In genomic region chr13:67812961-67813709, GRCm38 (mm10) we compare ENCODE assay signal across 8 mouse cellular contexts. TPM values are rescaled to one million over a fixed set of nuclear protein-coding genes. Genes with fewer than 3 reads are reported as not detected.
A peak's percentile ranks its signal among the peaks of the same experiment; 100 is the strongest.
DNase-seq lines count a peak whose midpoint lies in the region; ATAC-seq and TF ChIP-seq lines count a peak whose summit lies in the region.

No protein-coding gene starts in this region.

- H3K27ac ChIP-seq in liver, adult 2 months (replicated peaks; ENCODE audit: insufficient read depth, low read depth, low read length), result no peak overlapping the region
- no peak overlapping the region for H3K27ac ChIP-seq in forebrain, embryonic 12.5 days
- H3K27ac ChIP-seq in limb, embryonic 13.5 days, result no peak overlapping the region
- H3K27ac ChIP-seq in neural tube, embryonic 15.5 days (replicated peaks), result peak overlapping the region; percentile 87; the same call in 1 of the 2 replicates

- H3K36me3 ChIP-seq in liver, adult 2 months (ENCODE audit: control insufficient read depth, insufficient read depth, low read length), result peaks cover 1% of the 10 kb centered on the region; the same call in 1 of the 2 replicates
- 0 out of 2 replicates have a peak, but pooled peaks cover 3% of the 10 kb centered on the region for H3K36me3 ChIP-seq in forebrain, embryonic 12.5 days (replicated peaks)
- peaks cover 9% of the 10 kb centered on the region for H3K36me3 ChIP-seq in limb, embryonic 13.5 days
- H3K36me3 ChIP-seq in neural tube, embryonic 15.5 days, result peaks cover 4% of the 10 kb centered on the region; the same call in 1 of the 2 replicates

- H3K79me2 ChIP-seq in liver, adult 2 months (ENCODE audit: control insufficient read depth, insufficient read depth, low read length), result no peaks in the 10 kb centered on the region; the same call in 1 of the 2 replicates

- TF ChIP-seq CTCF in liver, adult 2 months (IDR thresholded peaks at IDR 0.05; ENCODE audit: low read depth, low read length), result no peak

- DNase-seq in liver, adult 2 months (ENCODE audit: extremely low read depth, low read depth, low spot score), result no peak
- no peak for DNase-seq in liver
- no peak for DNase-seq in testis, postnatal 14 days (ENCODE audit: low spot score)
- DNase-seq in yolk sac, embryonic 10.5 days (ENCODE audit: low spot score), result no peak
- no peak for DNase-seq in thymus, postnatal 4 days

- no peaks in the 10 kb centered on the region for H3K27me3 ChIP-seq in liver, adult 2 months (ENCODE audit: control insufficient read depth, insufficient read depth, low read length)
- no peaks in the 10 kb centered on the region for H3K27me3 ChIP-seq in forebrain, embryonic 12.5 days
- H3K27me3 ChIP-seq in limb, embryonic 13.5 days, result no peaks in the 10 kb centered on the region
- no peaks in the 10 kb centered on the region for H3K27me3 ChIP-seq in neural tube, embryonic 15.5 days (replicated peaks)

- H3K4me2 ChIP-seq in forebrain, embryonic 12.5 days, result peak overlapping the region; percentile 61
- H3K4me2 ChIP-seq in limb, embryonic 13.5 days (replicated peaks), result peak overlapping the region; percentile 71
- peak overlapping the region; percentile 75 for H3K4me2 ChIP-seq in neural tube, embryonic 15.5 days

- no peak for TF ChIP-seq POLR2A in liver, adult 2 months (IDR thresholded peaks at IDR 0.05; ENCODE audit: extremely low read depth, insufficient read depth, low read length)

- peaks cover 11% of the 10 kb centered on the region; the same call in 1 of the 2 replicates for H3K9me3 ChIP-seq in forebrain, embryonic 12.5 days
- peaks cover 6% of the 10 kb centered on the region; the same call in 1 of the 2 replicates for H3K9me3 ChIP-seq in limb, embryonic 13.5 days
- no peaks in the 10 kb centered on the region for H3K9me3 ChIP-seq in neural tube, embryonic 15.5 days (replicated peaks)

- 0 out of 2 replicates have a peak, but pooled peaks have one; percentile 3 for ATAC-seq in forebrain, embryonic 12.5 days (ENCODE audit: low FRiP score)
- no peak; the same call in 1 of the 2 replicates for ATAC-seq in limb, embryonic 13.5 days (ENCODE audit: low FRiP score, low read depth)
- ATAC-seq in neural tube, embryonic 15.5 days (ENCODE audit: low FRiP score), result no peak; the same call in 1 of the 2 replicates

- WGBS in liver, adult 2 months, result 76% methylated on average over 8 of the region's 8 CpGs
- 79% methylated on average over 8 of the region's 8 CpGs for WGBS in forebrain, embryonic 12.5 days
- 80% methylated on average over 8 of the region's 8 CpGs for WGBS in limb, embryonic 13.5 days
- WGBS in neural tube, embryonic 15.5 days, result 78% methylated on average over 8 of the region's 8 CpGs

- H3K4me3 ChIP-seq in liver, adult 2 months (ENCODE audit: insufficient read depth, low read depth, low read length), result peak overlapping the region; percentile 76; the same call in 1 of the 2 replicates
- H3K4me3 ChIP-seq in forebrain, embryonic 12.5 days (replicated peaks), result peak overlapping the region; percentile 83
- H3K4me3 ChIP-seq in limb, embryonic 13.5 days, result peak overlapping the region; percentile 83
- peak overlapping the region; percentile 62 for H3K4me3 ChIP-seq in neural tube, embryonic 15.5 days (replicated peaks)

- peaks cover 2% of the 10 kb centered on the region; the same call in 1 of the 2 replicates for H3K4me1 ChIP-seq in liver, adult 2 months (ENCODE audit: control insufficient read depth, insufficient read depth, low read length)
- H3K4me1 ChIP-seq in forebrain, embryonic 12.5 days, result peaks cover 3% of the 10 kb centered on the region
- H3K4me1 ChIP-seq in limb, embryonic 13.5 days, result no peaks in the 10 kb centered on the region
- peaks cover 6% of the 10 kb centered on the region; the same call in 1 of the 2 replicates for H3K4me1 ChIP-seq in neural tube, embryonic 15.5 days

- H3K9ac ChIP-seq in liver, adult 2 months (ENCODE audit: low read depth, low read length), result no peak overlapping the region
- no peak overlapping the region for H3K9ac ChIP-seq in forebrain, embryonic 12.5 days
- no peak overlapping the region for H3K9ac ChIP-seq in limb, embryonic 13.5 days
- H3K9ac ChIP-seq in neural tube, embryonic 15.5 days (replicated peaks), result no peak overlapping the region

RNA-seq across cellular contexts. Expression of gene Zfp273, which starts 0.4 kb away (rescaled TPM):
- 3.3 and 3.4 TPM in 2 replicates for total RNA-seq in liver, adult 2 months (2014; rRNA removed)
- polyA plus RNA-seq in liver, adult 2 months (2012; rRNA removed), result 0.09 and 0.26 TPM in 2 replicates
- polyA plus RNA-seq in forebrain, embryonic 12.5 days (2016; fragmentation: Nextera tagmentation; extraction: Ambion mirVana), result 9.1 and 10.2 TPM in 2 replicates
- 10.7 and 10.8 TPM in 2 replicates for polyA plus RNA-seq in limb, embryonic 13.5 days (2015; fragmentation: Nextera tagmentation; extraction: Ambion mirVana)
- 12.7 and 13.2 TPM in 2 replicates for polyA plus RNA-seq in neural tube, embryonic 15.5 days (2015; fragmentation: Nextera tagmentation; extraction: Ambion mirVana)

RNA-seq across cellular contexts. Expression of gene Gm10037, which starts 17.8 kb away (rescaled TPM):
- total RNA-seq in liver, adult 2 months (2014; rRNA removed), result 0.37 and 1.9 TPM in 2 replicates
- 0.21 and 0.92 TPM in 2 replicates for polyA plus RNA-seq in liver, adult 2 months (2012; rRNA removed)
- polyA plus RNA-seq in forebrain, embryonic 12.5 days (2016; fragmentation: Nextera tagmentation; extraction: Ambion mirVana), result 3.4 and 4.6 TPM in 2 replicates
- polyA plus RNA-seq in limb, embryonic 13.5 days (2015; fragmentation: Nextera tagmentation; extraction: Ambion mirVana), result 4.0 and 4.2 TPM in 2 replicates
- polyA plus RNA-seq in neural tube, embryonic 15.5 days (2015; fragmentation: Nextera tagmentation; extraction: Ambion mirVana), result 5.8 and 7.2 TPM in 2 replicates

RNA-seq across cellular contexts. Expression of gene Zfp493, which starts 33.6 kb away (rescaled TPM):
- total RNA-seq in liver, adult 2 months (2014; rRNA removed), result 1.2 and 2.0 TPM in 2 replicates
- polyA plus RNA-seq in liver, adult 2 months (2012; rRNA removed), result 0.58 and 0.81 TPM in 2 replicates
- polyA plus RNA-seq in forebrain, embryonic 12.5 days (2016; fragmentation: Nextera tagmentation; extraction: Ambion mirVana), result 3.3 TPM in 2 replicates
- polyA plus RNA-seq in limb, embryonic 13.5 days (2015; fragmentation: Nextera tagmentation; extraction: Ambion mirVana), result 2.8 and 3.0 TPM in 2 replicates
- polyA plus RNA-seq in neural tube, embryonic 15.5 days (2015; fragmentation: Nextera tagmentation; extraction: Ambion mirVana), result 3.6 and 3.7 TPM in 2 replicates

RNA-seq across cellular contexts. Expression of gene BC048507, which starts 50.0 kb away (rescaled TPM):
- total RNA-seq in liver, adult 2 months (2014; rRNA removed), result not detected in 2 replicates
- not detected in 2 replicates for polyA plus RNA-seq in liver, adult 2 months (2012; rRNA removed)
- not detected in 2 replicates for polyA plus RNA-seq in forebrain, embryonic 12.5 days (2016; fragmentation: Nextera tagmentation; extraction: Ambion mirVana)
- polyA plus RNA-seq in limb, embryonic 13.5 days (2015; fragmentation: Nextera tagmentation; extraction: Ambion mirVana), result not detected in 2 replicates
- polyA plus RNA-seq in neural tube, embryonic 15.5 days (2015; fragmentation: Nextera tagmentation; extraction: Ambion mirVana), result not detected in 2 replicates

RNA-seq across cellular contexts. Expression of gene Zfp85, which starts 58.1 kb away (rescaled TPM):
- 4.9 and 5.4 TPM in 2 replicates for total RNA-seq in liver, adult 2 months (2014; rRNA removed)
- 0.21 and 0.64 TPM in 2 replicates for polyA plus RNA-seq in liver, adult 2 months (2012; rRNA removed)
- 5.4 and 5.8 TPM in 2 replicates for polyA plus RNA-seq in forebrain, embryonic 12.5 days (2016; fragmentation: Nextera tagmentation; extraction: Ambion mirVana)
- 7.3 TPM in 2 replicates for polyA plus RNA-seq in limb, embryonic 13.5 days (2015; fragmentation: Nextera tagmentation; extraction: Ambion mirVana)
- 6.5 and 8.1 TPM in 2 replicates for polyA plus RNA-seq in neural tube, embryonic 15.5 days (2015; fragmentation: Nextera tagmentation; extraction: Ambion mirVana)
